Mouse (Mus musculus) small intestine, adult 2 months (tissue): ENCODE results near the gene Nrros. TPM values are rescaled to one million over a fixed set of nuclear protein-coding genes. Genes with fewer than 3 reads are reported as not detected.

Source experiments
- H3K27ac ChIP-seq: fragments of 200-500 bp; 2 replicates; pipeline ENCODE4 v1.5.1; 2012; ENCODE audit warnings: low read depth, low read length, control low read depth, inconsistent platforms; ENCODE audit not compliant: insufficient read depth
- H3K27me3 ChIP-seq: fragments of 200-500 bp; 2 replicates; pipeline ENCODE4 v1.6.1; 2012; ENCODE audit warnings: mild to moderate bottlenecking, moderate library complexity, low read length, inconsistent platforms; ENCODE audit not compliant: control insufficient read depth, insufficient read depth
- H3K36me3 ChIP-seq: fragments of 200-500 bp; 2 replicates; pipeline ENCODE4 v1.6.1; 2012; ENCODE audit warnings: mild to moderate bottlenecking, low read length, control low read depth, inconsistent platforms; ENCODE audit not compliant: control insufficient read depth, insufficient read depth
- H3K4me1 ChIP-seq: fragments of 200-500 bp; 2 replicates; pipeline ENCODE4 v1.6.1; 2012; ENCODE audit warnings: low read length, inconsistent platforms, mixed read lengths; ENCODE audit not compliant: control insufficient read depth, insufficient read depth, insufficient read length
- H3K4me3 ChIP-seq: fragments of 200-500 bp; 2 replicates; pipeline ENCODE4 v1.5.1; 2012; ENCODE audit warnings: low read depth, mild to moderate bottlenecking, control low read depth, inconsistent platforms, low read length, moderate library complexity
- CTCF ChIP-seq: fragments of 200-500 bp; IDR thresholded peaks from 2 replicates; pipeline ENCODE4 v1.5.1; 2012; ENCODE audit warnings: low read depth, mild to moderate bottlenecking, control low read depth, inconsistent platforms, low read length, moderate library complexity, mixed read lengths; ENCODE audit not compliant: insufficient replicate concordance, insufficient read length; ENCODE audit errors: extremely low read depth
- POLR2A ChIP-seq: fragments of 200-500 bp; IDR thresholded peaks from 2 replicates; pipeline ENCODE4 v1.6.1; 2012; ENCODE audit warnings: low read depth, mild to moderate bottlenecking, control low read depth, inconsistent platforms, low read length, moderate library complexity
- WGBS: fragments of 180-500 bp; shearing (Covaris S2); methylation state at CpG from one replicate; pipeline ENCODE4 v1.1.7; 2018; 5-methylcytosine and 5-hydroxymethylcytosine counted together
- polyA plus RNA-seq: library from polyadenylated mRNA; depleted of rRNA; stranded (reverse); fragments of >200 nt; gene quantifications from 2 replicates; pipeline ENCODE4 v1.2.3, GENCODE M21; 2012

The Nrros gene
- polyA plus RNA-seq, 1 experiment: 6.7 TPM

DNA sequence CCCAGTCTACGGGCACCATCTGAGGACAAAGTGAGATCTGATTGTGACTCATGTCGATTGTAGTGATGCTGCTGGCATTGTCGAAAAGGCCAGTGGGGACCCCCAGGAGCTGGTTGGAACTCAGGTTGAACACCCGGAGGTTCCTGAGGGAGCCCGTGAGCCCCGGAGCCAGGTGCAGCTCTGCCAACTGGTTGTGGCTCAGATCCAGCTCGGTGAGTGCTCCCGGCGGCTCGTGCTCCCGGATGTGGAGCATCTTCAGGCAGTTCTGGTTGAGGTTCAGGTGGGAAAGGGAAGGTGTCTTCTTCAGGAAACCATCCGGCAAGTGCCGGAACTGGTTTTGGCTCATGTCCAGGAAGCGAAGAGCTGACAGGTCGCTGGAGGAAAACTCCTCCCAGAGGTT is 21.6 kb downstream of the Nrros start:
- Histone ChIP-seq H3K27ac (no peak overlapping the region), H3K4me1 (no peaks in the 10 kb centered on the region), H3K36me3 (no peaks in the 10 kb centered on the region), H3K27me3 (no peaks in the 10 kb centered on the region), H3K4me3 (no peak overlapping the region)
- 90% methylated on average over 15 of the region's 15 CpGs for WGBS
- TF ChIP-seq CTCF: no peak
- no peak for TF ChIP-seq POLR2A

DNA sequence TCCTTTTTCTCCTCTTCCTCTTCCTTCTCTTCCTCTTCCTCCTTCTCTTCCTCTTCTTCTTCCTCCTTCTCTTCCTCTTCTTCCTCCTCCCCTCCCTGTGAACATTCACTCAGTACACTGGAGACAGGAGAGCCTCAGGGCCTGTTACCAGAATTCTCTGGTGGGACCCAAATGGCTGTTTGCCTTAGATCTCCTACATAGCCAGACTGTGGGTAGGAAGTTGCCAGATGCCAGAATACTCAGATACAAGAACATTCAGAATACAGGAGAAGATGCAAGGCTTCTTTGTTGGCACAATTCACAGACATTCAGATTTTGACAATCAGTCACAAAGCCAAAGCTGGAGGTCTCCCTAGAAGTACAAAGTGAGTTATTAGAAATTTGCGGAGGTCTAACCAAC is 26.4 kb downstream of the Nrros start:
- Histone ChIP-seq H3K27me3 (no peaks in the 10 kb centered on the region), H3K27ac (no peak overlapping the region), H3K36me3 (no peaks in the 10 kb centered on the region), H3K4me1 (no peaks in the 10 kb centered on the region), H3K4me3 (no peak overlapping the region)
- 95% methylated on average over 1 of the region's 1 CpGs for WGBS
- TF ChIP-seq CTCF (no peak), POLR2A (no peak)

DNA sequence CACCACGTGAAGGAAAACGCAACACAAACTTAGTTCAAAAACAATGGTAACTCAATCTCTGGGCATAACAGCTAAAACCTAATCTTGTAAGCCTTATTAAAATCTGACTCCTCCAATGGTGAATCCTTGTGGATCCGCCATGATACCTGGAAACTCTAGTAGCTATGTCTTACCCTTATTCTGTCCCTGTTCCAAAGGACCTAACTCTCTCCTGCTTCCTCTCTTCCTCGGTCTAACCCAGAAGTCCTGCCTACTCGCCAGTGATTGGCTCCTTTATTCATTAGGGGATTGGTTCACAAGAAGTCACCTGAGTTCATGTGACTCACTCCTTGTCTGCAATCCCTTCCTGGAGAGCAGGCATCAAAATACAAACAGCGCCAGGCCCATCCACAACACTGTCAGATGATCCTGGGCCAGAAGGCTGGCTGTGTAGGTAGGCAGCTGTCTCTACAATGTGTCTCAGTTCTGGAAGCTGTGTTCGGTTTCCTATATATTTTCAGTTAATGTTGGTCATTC is 29.5 kb downstream of the Nrros start:
- Histone ChIP-seq H3K27me3 (no peaks in the 10 kb centered on the region), H3K27ac (no peak overlapping the region), H3K36me3 (no peaks in the 10 kb centered on the region), H3K4me1 (no peaks in the 10 kb centered on the region), H3K4me3 (no peak overlapping the region)
- WGBS: 81% methylated on average over 7 of the region's 7 CpGs
- no peak for TF ChIP-seq POLR2A
- no peak for TF ChIP-seq CTCF

DNA sequence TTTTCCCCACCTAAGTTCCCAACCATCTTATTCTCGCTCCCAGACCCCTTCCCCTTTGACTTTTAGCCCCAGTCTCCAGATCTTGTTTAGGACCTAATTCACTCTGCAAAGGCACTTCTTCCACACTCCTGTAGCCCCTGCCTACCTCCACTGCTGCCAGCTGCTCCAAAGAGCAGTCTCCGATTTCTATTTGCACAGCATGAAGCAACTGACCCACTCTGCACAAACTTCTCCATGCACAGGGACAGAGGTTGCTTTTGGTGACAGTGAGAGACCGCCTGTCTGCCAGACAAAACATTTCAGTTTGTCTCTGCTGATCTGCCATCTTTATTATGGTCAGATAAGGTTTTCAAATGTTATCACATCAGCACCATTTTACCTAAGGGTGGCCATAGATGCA is 32.2 kb downstream of the Nrros start:
- Histone ChIP-seq H3K27me3 (no peaks in the 10 kb centered on the region), H3K27ac (no peak overlapping the region), H3K4me3 (no peak overlapping the region), H3K4me1 (peaks cover 2% of the 10 kb centered on the region; the same call in 1 of the 2 replicates), H3K36me3 (no peaks in the 10 kb centered on the region)
- TF ChIP-seq POLR2A (no peak), CTCF (no peak)
- 72% methylated on average over 3 of the region's 3 CpGs for WGBS

DNA sequence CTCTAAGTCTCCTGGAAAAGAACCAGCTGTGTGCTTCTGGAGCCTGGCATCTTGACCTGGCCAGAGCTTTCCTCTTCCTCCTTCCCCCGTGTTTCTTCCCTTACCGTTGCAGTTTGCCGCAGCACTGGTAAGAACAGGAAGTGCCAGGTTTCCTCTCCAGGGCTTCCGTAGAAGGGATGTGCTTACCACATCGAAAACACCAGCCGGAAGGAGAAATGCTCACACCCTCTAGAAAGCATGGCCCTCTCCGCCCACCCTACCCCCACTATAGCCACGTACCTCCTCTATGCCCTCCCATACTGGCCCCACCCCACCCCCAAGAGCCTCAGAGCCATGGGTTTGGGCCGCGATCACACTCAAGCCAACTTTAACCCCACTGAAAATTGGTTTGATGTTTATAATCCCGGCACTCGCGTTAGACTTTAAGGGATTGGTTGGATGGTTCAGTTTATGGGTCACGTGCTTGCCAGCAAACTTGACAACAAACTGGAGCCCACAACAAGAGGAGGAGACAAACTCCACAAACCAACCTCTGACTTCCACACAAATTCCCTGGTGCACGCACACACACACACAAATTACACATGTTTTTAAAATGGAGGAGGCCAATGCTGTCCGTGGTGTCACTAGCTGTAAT is 35.1 kb downstream of the Nrros start:
- TF ChIP-seq CTCF: no peak
- TF ChIP-seq POLR2A: no peak
- peak overlapping the region; percentile 55 for H3K4me3 ChIP-seq
- no peaks in the 10 kb centered on the region for H3K27me3 ChIP-seq
- peak overlapping the region; percentile 17 for H3K27ac ChIP-seq
- WGBS: 51% methylated on average over 16 of the region's 16 CpGs
- no peaks in the 10 kb centered on the region for H3K36me3 ChIP-seq
- H3K4me1 ChIP-seq: peaks cover 2% of the 10 kb centered on the region; the same call in 1 of the 2 replicates

DNA sequence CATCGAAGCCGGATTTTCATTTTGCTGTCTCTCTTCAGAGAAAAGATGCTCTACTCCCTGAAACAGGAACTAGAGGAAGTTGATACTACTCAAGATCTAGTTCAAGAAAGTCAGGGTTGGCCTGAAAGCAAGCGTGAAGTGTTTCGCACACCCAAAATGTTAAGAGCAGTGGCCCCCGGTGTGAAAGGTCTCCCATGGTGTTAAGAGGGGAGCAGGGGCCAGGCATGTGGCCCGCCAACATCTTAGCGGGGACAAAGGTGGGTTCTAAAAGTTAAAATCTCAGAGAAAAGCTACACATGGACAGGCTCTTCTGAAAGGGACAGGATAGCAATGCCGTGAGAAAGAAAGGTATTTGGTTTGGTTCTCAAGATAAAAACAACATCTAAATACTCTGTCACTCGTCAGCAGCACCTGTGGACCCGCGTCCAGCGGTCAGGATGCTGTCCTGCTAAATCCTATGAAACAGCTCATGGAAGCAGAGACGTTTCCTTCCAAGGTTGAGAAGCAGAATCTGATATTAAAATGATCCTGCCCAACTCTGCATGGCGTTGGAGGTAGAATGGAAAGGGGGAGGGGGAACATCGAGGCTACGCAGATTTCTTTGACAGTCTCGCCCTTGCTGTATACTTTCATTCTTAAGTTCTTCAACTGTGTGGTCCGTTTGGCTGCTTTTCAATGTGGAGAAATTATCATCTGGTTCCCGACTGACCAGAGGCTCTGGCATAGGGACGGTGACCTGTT is 35.8 kb downstream of the Nrros start:
- Histone ChIP-seq H3K27me3 (no peaks in the 10 kb centered on the region), H3K4me3 (peak overlapping the region; percentile 55), H3K27ac (peak overlapping the region; percentile 17), H3K36me3 (no peaks in the 10 kb centered on the region), H3K4me1 (peaks cover 2% of the 10 kb centered on the region; the same call in 1 of the 2 replicates)
- WGBS: 61% methylated on average over 20 of the region's 20 CpGs
- TF ChIP-seq CTCF (no peak), POLR2A (no peak)

DNA sequence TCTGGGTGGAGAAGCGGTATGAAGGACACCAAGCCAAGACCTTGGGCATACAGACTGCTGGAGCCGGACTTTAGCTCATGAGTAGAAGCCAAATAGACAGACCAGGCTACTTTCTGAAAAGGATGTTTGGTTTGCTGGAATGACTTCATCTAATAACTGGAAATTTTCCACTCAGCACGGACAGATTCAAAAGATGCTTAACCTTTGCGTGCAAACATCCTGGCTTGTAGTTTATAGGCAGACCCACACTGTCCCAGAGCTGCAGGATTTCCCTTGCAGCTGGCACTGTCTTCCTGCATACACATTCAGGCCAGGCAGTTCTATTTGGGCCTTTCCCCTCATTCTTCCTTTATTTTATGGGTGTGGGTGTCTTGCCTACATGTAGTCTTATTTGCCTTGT is 38.3 kb downstream of the Nrros start:
- Histone ChIP-seq H3K27ac (no peak overlapping the region), H3K36me3 (no peaks in the 10 kb centered on the region), H3K4me3 (no peak overlapping the region), H3K27me3 (no peaks in the 10 kb centered on the region), H3K4me1 (peaks cover 2% of the 10 kb centered on the region; the same call in 1 of the 2 replicates)
- TF ChIP-seq CTCF (no peak), POLR2A (no peak)
- 79% methylated on average over 4 of the region's 4 CpGs for WGBS
